Mouse (Mus musculus): ENCODE results near the gene Ppp6c.
A peak's percentile ranks its signal among the peaks of the same experiment; 100 is the strongest.
"Not testable (repeated sequence)": the region's sequence is repeated elsewhere in the genome, so short reads cannot be mapped to it uniquely, and the experiment has no call there.

The Ppp6c gene

DNA sequence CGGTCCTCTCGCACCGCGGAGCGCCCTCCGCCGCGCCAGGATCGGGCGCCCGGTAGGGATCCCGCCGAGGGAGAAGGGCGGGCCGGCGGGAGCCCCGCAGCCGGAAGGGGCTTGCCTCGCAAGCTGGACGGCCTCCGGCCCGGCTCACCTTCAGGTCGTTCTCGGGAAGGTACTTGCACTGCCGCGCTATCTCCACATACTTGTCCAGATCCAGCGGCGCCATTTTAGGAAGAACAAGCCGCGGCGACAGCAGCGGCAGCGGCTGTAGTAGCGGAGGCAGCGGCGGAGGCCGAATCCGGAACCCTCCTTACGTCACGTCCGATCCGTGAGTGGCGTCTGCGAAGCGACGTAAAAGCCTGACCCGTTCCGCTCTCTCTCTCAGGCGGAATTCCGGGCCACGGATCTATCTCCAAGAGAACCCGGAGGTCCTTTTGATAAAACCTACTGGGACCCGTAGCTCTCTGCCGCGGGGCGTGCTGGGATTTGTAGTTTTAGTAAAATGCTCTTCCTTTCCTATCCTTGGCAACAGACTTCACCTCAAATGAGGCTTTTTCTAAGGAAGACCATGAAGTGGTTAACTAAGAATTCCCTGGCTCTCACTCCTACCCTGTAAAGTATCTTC is at the start of gene Ppp6c:
Ppp6c (minus strand) TSS at position 433 of the 622 bp plus-strand sequence.
- peak; percentile 94 to 96 for DNase-seq

GRCm38 (mm10) chr2:39268357-39268756 is 42.1 kb upstream of the Ppp6c start:
- DNase-seq, result peak; percentile 53 to 63

GRCm38 (mm10) chr2:39252275-39252674 is 26.0 kb upstream of the Ppp6c start:
- peak; percentile 86 for DNase-seq

DNA sequence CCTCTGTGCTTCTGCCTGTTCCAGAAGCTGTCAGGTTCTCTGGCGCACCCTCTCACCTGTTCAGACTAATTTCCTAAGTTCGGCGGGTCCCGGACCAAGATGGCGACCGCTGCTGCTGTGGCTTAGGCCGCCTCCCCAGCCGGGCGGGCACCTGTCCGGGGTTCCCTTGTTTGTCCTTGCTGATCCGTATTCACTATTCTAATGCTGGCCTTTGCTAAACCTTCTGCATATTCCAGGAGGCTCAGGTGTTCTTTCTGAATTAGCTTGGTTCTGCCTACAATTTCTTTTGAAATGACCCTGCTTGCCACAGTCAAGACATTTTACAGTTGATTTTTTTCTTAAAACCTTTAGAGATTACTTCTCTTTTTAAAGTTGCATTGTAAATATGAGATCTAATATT is 20.6 kb upstream of the Ppp6c start:
- not testable (repeated sequence) for DNase-seq

DNA sequence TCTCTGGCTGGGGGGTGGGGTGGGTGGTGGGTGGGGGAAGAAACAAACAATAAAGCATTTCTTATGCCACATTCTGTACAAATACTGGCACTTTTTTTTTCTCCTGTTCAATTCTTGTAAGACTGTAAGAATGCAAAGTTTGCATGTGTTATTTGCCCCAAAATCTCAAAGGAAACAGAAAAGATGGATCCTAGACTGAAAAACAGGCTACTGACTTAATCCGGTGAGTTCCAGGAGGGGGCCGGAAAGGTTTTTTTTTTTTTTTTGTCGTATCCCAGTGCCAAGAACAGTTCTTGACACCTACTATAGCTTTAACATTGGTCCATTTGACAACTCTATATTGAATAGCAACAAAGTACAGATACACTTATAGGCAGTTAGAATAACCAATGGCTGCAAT is 480 bp upstream of the Ppp6c start:
- DNase-seq, result no peak

DNA sequence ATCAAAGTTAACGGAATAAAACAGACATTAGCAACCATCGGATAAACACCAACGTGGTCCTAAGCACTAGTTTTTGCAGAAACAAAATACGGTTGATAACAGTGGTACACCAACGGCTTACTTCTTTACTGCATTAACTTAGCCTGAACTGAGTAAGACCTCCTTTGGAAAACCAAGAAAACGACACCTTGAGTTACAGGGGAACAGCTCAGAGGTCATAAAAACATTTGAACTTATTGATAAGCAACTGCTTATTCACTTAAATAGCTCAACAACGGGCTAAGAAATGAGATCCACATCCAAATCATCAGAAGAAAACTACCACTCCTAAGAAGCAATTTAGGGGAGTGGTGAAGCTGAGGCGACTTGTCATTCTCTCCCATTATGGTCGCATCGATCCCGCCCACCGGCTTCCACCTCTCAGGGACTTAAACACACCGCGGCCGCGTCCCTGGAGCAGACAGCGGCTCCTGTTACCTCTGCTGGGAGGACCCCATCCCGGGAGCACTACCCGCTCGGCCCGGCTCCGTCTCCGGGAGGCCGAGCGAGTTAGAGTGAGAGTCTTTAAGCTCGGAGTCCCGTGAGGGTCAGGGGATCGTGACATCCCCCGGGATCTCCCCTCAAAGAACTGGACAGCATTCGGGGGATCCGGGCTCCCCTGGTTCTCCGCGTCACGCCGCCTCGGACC is 776 bp downstream of the Ppp6c start:
- peak in 1 of 2 experiments; percentile 39 for DNase-seq

DNA sequence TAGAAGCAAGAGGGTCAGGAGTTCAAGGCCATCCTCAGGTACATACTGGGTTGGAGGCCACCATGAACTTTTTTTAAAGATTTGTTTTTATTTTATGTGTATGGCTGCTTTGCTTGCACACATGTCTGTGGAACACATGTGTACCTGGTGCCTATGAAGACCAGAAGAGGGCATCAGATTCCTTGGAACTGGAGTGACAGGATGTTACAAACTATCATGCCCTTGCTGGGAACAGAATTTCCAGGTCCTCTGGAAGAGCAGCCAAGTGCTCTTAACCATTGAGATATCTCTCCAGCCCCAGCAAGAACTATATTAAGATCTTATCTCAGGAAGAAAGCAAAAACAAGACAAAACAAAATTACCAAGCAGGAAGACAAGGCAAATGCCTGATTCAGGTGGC is 1.6 kb downstream of the Ppp6c start:
- no peak for DNase-seq

DNA sequence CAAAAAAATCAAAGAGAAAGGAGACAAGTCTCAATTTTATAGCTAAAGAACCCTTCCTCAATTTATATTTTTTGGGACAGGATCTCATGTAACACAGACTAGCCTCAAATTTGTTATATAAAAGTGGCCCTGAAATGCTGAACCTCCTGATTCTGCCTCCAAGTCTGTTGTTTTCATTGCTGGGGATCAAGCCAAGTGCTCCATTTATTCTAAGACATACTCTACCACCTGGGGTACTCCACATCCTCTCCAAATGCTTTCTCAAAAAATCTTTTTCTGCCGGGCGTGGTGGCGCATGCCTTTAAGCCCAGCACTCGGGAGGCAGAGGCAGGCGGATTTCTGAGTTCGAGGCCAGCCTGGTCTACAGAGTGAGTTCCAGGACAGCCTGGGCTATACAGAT is 6.2 kb downstream of the Ppp6c start:
- no peak for DNase-seq

- no peak for DNase-seq
These were observed 7.2 kb downstream of the Ppp6c start for GRCm38 (mm10) chr2:39219034-39219433.

GRCm38 (mm10) chr2:39217150-39217549 is 9.1 kb downstream of the Ppp6c start:
- DNase-seq, result peak in 1 of 2 experiments; percentile 26

DNA sequence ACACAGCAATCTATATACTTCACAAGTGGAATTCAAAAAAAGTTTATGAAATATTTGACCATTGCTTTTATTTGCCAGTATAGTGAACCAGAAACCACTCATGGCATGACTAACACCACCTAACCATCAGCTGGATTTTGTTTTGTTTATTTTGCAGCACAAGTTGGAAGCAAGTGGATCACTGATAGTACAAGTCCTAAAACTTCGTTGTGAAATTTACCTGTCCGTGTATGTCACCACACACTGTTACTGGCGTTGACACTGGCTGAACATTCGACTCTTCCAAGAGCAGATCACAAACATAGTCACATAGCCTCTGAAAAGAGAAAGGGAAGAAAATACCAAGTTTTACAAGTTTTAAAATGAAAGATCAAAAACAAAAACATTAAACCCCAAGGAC is 15.5 kb downstream of the Ppp6c start:
- no peak for DNase-seq

GRCm38 (mm10) chr2:39203359-39203758 is 22.9 kb downstream of the Ppp6c start:
- DNase-seq, result no peak

GRCm38 (mm10) chr2:39194809-39195208 is 31.4 kb downstream of the Ppp6c start:
- no peak for DNase-seq

- peak; percentile 98 to 99 for DNase-seq
These were observed 35.6 kb downstream of the Ppp6c start, which contains the start of gene Scai for GRCm38 (mm10) chr2:39190561-39191056. Scai (minus strand) TSS chr2:39190734.

- DNase-seq, result peak in 1 of 2 experiments; percentile 79
These were observed 36.2 kb downstream of the Ppp6c start for GRCm38 (mm10) chr2:39189961-39190560.

- no peak for DNase-seq
These were observed 40.3 kb downstream of the Ppp6c start for GRCm38 (mm10) chr2:39185942-39186341.

DNA sequence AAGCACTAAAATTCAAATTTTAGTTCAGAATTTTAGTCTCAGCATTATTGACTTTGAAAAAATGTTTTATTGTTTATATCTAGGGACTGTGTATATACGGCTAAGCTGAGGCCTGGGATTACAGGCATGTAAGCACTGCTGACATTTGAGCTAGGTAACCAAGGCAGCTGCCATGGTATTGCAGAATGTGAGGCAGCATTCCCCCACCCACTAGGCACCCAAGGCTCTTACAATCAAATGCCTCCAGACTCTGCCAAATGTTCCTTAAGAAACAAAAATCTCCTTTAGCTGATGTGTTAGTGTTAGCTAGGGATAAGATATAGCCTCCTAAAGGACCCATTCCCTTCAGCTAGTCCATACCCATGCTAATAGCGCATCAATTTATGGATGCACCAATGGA is 42.7 kb downstream of the Ppp6c start:
- DNase-seq, result no peak

GRCm38 (mm10) chr2:39160996-39161395 is 65.3 kb downstream of the Ppp6c start:
- DNase-seq, result no peak

GRCm38 (mm10) chr2:39157916-39158315 is 68.3 kb downstream of the Ppp6c start:
- DNase-seq, result no peak

- DNase-seq, result no peak
These were observed 69.4 kb downstream of the Ppp6c start for GRCm38 (mm10) chr2:39156821-39157220.

- DNase-seq, result no peak
These were observed 75.3 kb downstream of the Ppp6c start for GRCm38 (mm10) chr2:39150943-39151342.

- no peak for DNase-seq
These were observed 78.2 kb downstream of the Ppp6c start for GRCm38 (mm10) chr2:39148075-39148474.

DNA sequence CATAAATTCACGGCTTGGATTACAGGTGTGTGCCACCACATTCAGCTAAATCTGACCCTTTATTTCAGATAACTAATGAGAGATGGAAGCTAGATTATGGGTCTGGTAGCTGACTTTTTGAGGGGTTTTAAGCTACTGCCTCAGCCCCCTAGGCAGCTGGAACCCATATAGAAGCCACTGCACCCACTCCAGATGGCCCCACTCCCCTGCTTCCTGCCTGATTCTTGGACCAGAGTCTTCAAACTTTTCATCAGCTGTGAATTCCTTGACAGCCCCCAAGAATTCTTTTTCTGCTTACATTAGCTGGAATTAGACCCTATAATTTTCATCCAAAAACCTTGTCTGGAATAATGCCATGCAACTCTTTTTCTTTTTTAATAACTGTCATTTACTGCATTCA is 79.8 kb downstream of the Ppp6c start:
- no peak for DNase-seq
